ENCODE assay signal across 18 mouse cellular contexts in the genomic region with DNA sequence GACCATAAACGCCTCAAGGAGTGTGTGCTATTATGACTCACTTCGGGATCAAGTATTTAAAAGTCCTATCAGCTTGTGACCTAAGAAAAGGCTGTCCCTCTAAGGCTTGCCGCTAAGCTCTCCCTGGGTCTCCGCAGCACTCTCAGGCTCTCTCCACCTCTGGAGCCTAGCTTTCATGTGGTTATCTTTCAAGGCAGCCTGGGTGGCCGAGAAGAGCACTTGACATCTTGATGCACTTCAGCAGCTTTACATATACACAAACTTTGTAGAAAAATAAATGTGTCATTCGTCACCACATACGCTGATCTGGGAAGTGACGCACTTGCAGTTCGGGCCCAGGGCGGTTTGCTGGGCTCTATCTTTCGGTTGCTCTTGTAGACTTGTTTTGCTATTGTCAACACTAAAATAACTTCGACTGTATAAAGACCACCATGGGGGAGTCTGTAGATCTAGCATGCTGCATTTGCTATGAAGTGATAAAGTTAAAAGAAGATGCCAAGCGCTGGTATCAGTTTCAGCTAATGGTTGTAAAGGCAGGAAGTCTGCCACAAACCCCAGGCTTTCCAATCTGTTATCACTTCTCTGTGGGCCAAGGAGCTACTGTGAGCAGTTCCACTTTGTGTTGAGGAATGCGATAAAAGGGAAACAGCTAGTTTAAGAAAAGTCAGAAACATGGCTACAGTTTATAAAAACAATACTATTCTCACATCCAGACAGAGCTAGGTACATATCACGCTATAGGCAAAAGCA. TPM values are rescaled to one million over a fixed set of nuclear protein-coding genes. Genes with fewer than 3 reads are reported as not detected.
DNase-seq lines count a peak whose midpoint lies in the region; ATAC-seq and TF ChIP-seq lines count a peak whose summit lies in the region.
"Had no signal": no experiment of that assay in that cellular context is flagged by ENCODE, and none has a peak within 500 bp of the region (broad histone marks: within the 10 kb centered on the region; RNA-seq: fewer than 3 reads in every experiment).

No protein-coding gene starts in this region.

- peak overlapping the region; percentile 64 for H3K4me2 ChIP-seq in heart, embryonic 13.5 days
- peak overlapping the region; percentile 37; the same call in 1 of the 2 replicates for H3K4me2 ChIP-seq in lung, embryonic 15.5 days
- peak overlapping the region; percentile 14; the same call in 1 of the 2 replicates for H3K4me2 ChIP-seq in liver, embryonic 15.5 days
- no peak overlapping the region for H3K4me2 ChIP-seq in hindbrain, postnatal 0 days (ENCODE audit: low read depth, low read length)
- H3K4me2 ChIP-seq: forebrain, embryonic 13.5 days; hindbrain, embryonic 13.5 days; midbrain, embryonic 12.5 days had no signal

- 8% methylated on average over 15 of the region's 15 CpGs for WGBS in heart, embryonic 13.5 days
- WGBS in lung, embryonic 15.5 days, result 17% methylated on average over 15 of the region's 15 CpGs
- 63% methylated on average over 15 of the region's 15 CpGs for WGBS in limb, embryonic 10.5 days
- 20% methylated on average over 15 of the region's 15 CpGs for WGBS in liver, embryonic 15.5 days (ENCODE audit: insufficient replicate concordance)
- WGBS in hindbrain, postnatal 0 days, result 84% methylated on average over 15 of the region's 15 CpGs

- ATAC-seq in heart, embryonic 13.5 days (ENCODE audit: extremely low read depth, insufficient number of reproducible peaks, low FRiP score, low TSS enrichment), result no peak
- peak; percentile 27; the same call in 1 of the 2 replicates for ATAC-seq in lung, embryonic 15.5 days (ENCODE audit: borderline replicate concordance, extremely low read depth, low FRiP score, low TSS enrichment)
- no peak for ATAC-seq in liver, embryonic 15.5 days (ENCODE audit: insufficient read depth)
- ATAC-seq in hindbrain, postnatal 0 days, result no peak
- ATAC-seq: forebrain, embryonic 13.5 days; intestine, postnatal 0 days had no signal

- H3K4me1 ChIP-seq in heart, embryonic 13.5 days, result peaks cover 12% of the 10 kb centered on the region
- peaks cover 12% of the 10 kb centered on the region for H3K4me1 ChIP-seq in lung, embryonic 15.5 days
- peaks cover 53% of the 10 kb centered on the region for H3K4me1 ChIP-seq in limb, embryonic 10.5 days
- no peaks in the 10 kb centered on the region for H3K4me1 ChIP-seq in liver, embryonic 15.5 days (replicated peaks)
- no peaks in the 10 kb centered on the region for H3K4me1 ChIP-seq in hindbrain, postnatal 0 days (ENCODE audit: insufficient read depth, low read length)
- H3K4me1 ChIP-seq: hindbrain, embryonic 13.5 days had no signal

- H3K27me3 ChIP-seq in heart, embryonic 13.5 days (replicated peaks), result peaks cover 36% of the 10 kb centered on the region
- H3K27me3 ChIP-seq in lung, embryonic 15.5 days, result no peaks in the 10 kb centered on the region
- H3K27me3 ChIP-seq in limb, embryonic 10.5 days (ENCODE audit: low read depth, poor library complexity, severe bottlenecking), result peaks cover 16% of the 10 kb centered on the region; the same call in 1 of the 2 replicates
- no peaks in the 10 kb centered on the region for H3K27me3 ChIP-seq in liver, embryonic 15.5 days
- peaks cover 17% of the 10 kb centered on the region for H3K27me3 ChIP-seq in hindbrain, postnatal 0 days (ENCODE audit: insufficient read depth, low read length)

- no peak overlapping the region for H3K27ac ChIP-seq in heart, embryonic 13.5 days (replicated peaks)
- no peak overlapping the region for H3K27ac ChIP-seq in lung, embryonic 15.5 days
- H3K27ac ChIP-seq in limb, embryonic 10.5 days, result no peak overlapping the region
- no peak overlapping the region for H3K27ac ChIP-seq in liver, embryonic 15.5 days (replicated peaks)
- H3K27ac ChIP-seq in hindbrain, postnatal 0 days, result no peak overlapping the region
- H3K27ac ChIP-seq: forebrain, embryonic 13.5 days; hindbrain, embryonic 13.5 days; midbrain, embryonic 12.5 days had no signal

- H3K4me3 ChIP-seq in heart, embryonic 13.5 days, result peak overlapping the region; percentile 37
- H3K4me3 ChIP-seq in lung, embryonic 15.5 days, result no peak overlapping the region
- H3K4me3 ChIP-seq in limb, embryonic 10.5 days, result no peak overlapping the region
- no peak overlapping the region for H3K4me3 ChIP-seq in liver, embryonic 15.5 days (replicated peaks)
- no peak overlapping the region for H3K4me3 ChIP-seq in hindbrain, postnatal 0 days (ENCODE audit: low read length)
- H3K4me3 ChIP-seq: forebrain, embryonic 13.5 days; hindbrain, embryonic 13.5 days; midbrain, embryonic 12.5 days had no signal

- H3K9me3 ChIP-seq in heart, embryonic 13.5 days, result no peaks in the 10 kb centered on the region
- H3K9me3 ChIP-seq in lung, embryonic 15.5 days, result no peaks in the 10 kb centered on the region
- H3K9me3 ChIP-seq in limb, embryonic 10.5 days (replicated peaks), result no peaks in the 10 kb centered on the region
- H3K9me3 ChIP-seq in liver, embryonic 15.5 days (replicated peaks), result no peaks in the 10 kb centered on the region
- H3K9me3 ChIP-seq in hindbrain, postnatal 0 days (ENCODE audit: low read length), result no peaks in the 10 kb centered on the region
- H3K9me3 ChIP-seq: forebrain, embryonic 13.5 days; hindbrain, embryonic 13.5 days; midbrain, embryonic 12.5 days had no signal

- DNase-seq in heart, adult 8-10 months (ENCODE audit: low spot score), result no peak
- no peak for DNase-seq in lung, postnatal 14 days
- peak; percentile 31 for DNase-seq in limb, embryonic 10.5 days (ENCODE audit: low spot score)
- DNase-seq in hindbrain, postnatal 0 days (ENCODE audit: low spot score), result no peak
- no peak for DNase-seq in c-Kit-positive CD71-positive TER-119-positive erythroid progenitor cells, embryonic 14.5 days (ENCODE audit: low spot score)
- DNase-seq: adrenal gland, postnatal 25 days; cerebellum, adult 2 months; layer of hippocampus, postnatal 36 days; lung, adult 2 months; right cerebral cortex, adult 18-20 months; thymus, adult 18-20 months had no signal

- H3K36me3 ChIP-seq in heart, embryonic 13.5 days, result no peaks in the 10 kb centered on the region
- 0 out of 2 replicates have a peak, but pooled peaks cover 3% of the 10 kb centered on the region for H3K36me3 ChIP-seq in lung, embryonic 15.5 days
- no peaks in the 10 kb centered on the region for H3K36me3 ChIP-seq in limb, embryonic 10.5 days
- H3K36me3 ChIP-seq in liver, embryonic 15.5 days (replicated peaks), result no peaks in the 10 kb centered on the region
- H3K36me3 ChIP-seq in hindbrain, postnatal 0 days (ENCODE audit: insufficient read depth, low read length), result no peaks in the 10 kb centered on the region
- H3K36me3 ChIP-seq: hindbrain, embryonic 13.5 days; midbrain, embryonic 12.5 days had no signal

- H3K9ac ChIP-seq in heart, embryonic 13.5 days, result 0 out of 2 replicates have a peak overlapping the region, but pooled peaks have one; percentile 37
- no peak overlapping the region for H3K9ac ChIP-seq in lung, embryonic 15.5 days
- H3K9ac ChIP-seq in liver, embryonic 15.5 days, result no peak overlapping the region
- no peak overlapping the region for H3K9ac ChIP-seq in hindbrain, postnatal 0 days (replicated peaks; ENCODE audit: low read length)
- H3K9ac ChIP-seq: forebrain, embryonic 13.5 days; hindbrain, embryonic 13.5 days; midbrain, embryonic 12.5 days had no signal

- TF ChIP-seq CTCF in hindbrain, postnatal 0 days (IDR thresholded peaks at IDR 0.05; ENCODE audit: low read depth), result no peak

RNA-seq across cellular contexts. Expression of gene Hhip, which starts 8.4 kb away (rescaled TPM):
- polyA plus RNA-seq in heart, embryonic 13.5 days (2015; fragmentation: Nextera tagmentation; extraction: Ambion mirVana), result 1.3 and 1.7 TPM in 2 replicates
- not detected for total RNA-seq in heart, adult 8-10 months (2022)
- polyA plus RNA-seq in lung, embryonic 15.5 days (2015; fragmentation: Nextera tagmentation; extraction: Ambion mirVana), result 59.5 and 60.5 TPM in 2 replicates
- 1.6 and 1.7 TPM in 2 replicates for polyA plus RNA-seq in limb, embryonic 10.5 days (2016; fragmentation: Nextera tagmentation; extraction: Ambion mirVana)
- polyA plus RNA-seq in liver, embryonic 15.5 days (2015; fragmentation: Nextera tagmentation; extraction: Ambion mirVana), result 1.4 and 1.6 TPM in 2 replicates
- total RNA-seq in hindbrain, postnatal 0 days (2014; rRNA removed), result 4.9 and 6.0 TPM in 2 replicates
- polyA plus RNA-seq in hindbrain, postnatal 0 days (2015; fragmentation: Nextera tagmentation; extraction: Ambion mirVana), result 3.0 and 4.3 TPM in 2 replicates

Comparison
In these comparisons a context has a peak if more than half of its experiments do, and no peak if none do; other contexts are left out.
1. RNA of gene Hhip, which starts 8.4 kb away (polyA plus RNA-seq): 59.5 to 60.5 TPM in lung, embryonic 15.5 days; 3.0 to 4.3 TPM in hindbrain, postnatal 0 days, 1.6 to 1.7 TPM in limb, embryonic 10.5 days, 1.4 to 1.6 TPM in liver, embryonic 15.5 days and 1.3 to 1.7 TPM in heart, embryonic 13.5 days; every median in the first group is over 10 times any median in the second.